Mouse (Mus musculus) limb, embryonic 12.5 days (tissue): ENCODE data around the gene Olfr1509. TPM values are rescaled to one million over a fixed set of nuclear protein-coding genes. Genes with fewer than 3 reads are reported as not detected.

Experiments used
- polyA plus RNA-seq: library from polyadenylated mRNA; unstranded; fragments of >200 nt; fragmentation: Nextera tagmentation; extraction: Ambion mirVana; gene quantifications from 2 replicates; pipeline ENCODE4 v1.2.1, GENCODE M21; 2016

The Olfr1509 gene
- polyA plus RNA-seq, 1 experiment from 2014 or later = not detected

Other genes starting within 250 kb of the Olfr1509 start
- 83.2 and 84.7 TPM in 2 replicates for gene Supt16, start 245.6 kb upstream of the Olfr1509 start, polyA plus RNA-seq
- 49.6 and 53.7 TPM in 2 replicates for gene Chd8, start 185.2 kb upstream of the Olfr1509 start, polyA plus RNA-seq
- 47.2 and 51.3 TPM in 2 replicates for gene Tox4, start 163.8 kb upstream of the Olfr1509 start, polyA plus RNA-seq
- 23.2 and 23.5 TPM in 2 replicates for gene Rab2b, start 163.4 kb upstream of the Olfr1509 start, polyA plus RNA-seq
- gene Mettl3, start 137.9 kb upstream of the Olfr1509 start, polyA plus RNA-seq = 59.9 and 61.0 TPM in 2 replicates
- gene Sall2, start 114.2 kb upstream of the Olfr1509 start, polyA plus RNA-seq = 30.9 and 33.7 TPM in 2 replicates
- gene Olfr1513, start 86.6 kb upstream of the Olfr1509 start, polyA plus RNA-seq = not detected in 2 replicates
- gene Olfr1512, start 63.8 kb upstream of the Olfr1509 start, polyA plus RNA-seq = not detected in 2 replicates
- not detected in 2 replicates for gene Olfr1511, start 45.6 kb upstream of the Olfr1509 start, polyA plus RNA-seq
- gene Olfr1510, start 28.6 kb upstream of the Olfr1509 start, polyA plus RNA-seq = not detected in 2 replicates
- not detected in 2 replicates for gene Olfr1508, start 24.5 kb downstream of the Olfr1509 start, polyA plus RNA-seq
- gene Olfr1507, start 52.8 kb downstream of the Olfr1509 start, polyA plus RNA-seq = not detected in 2 replicates